Comparison of ENCODE assay signal across 9 mouse cellular contexts in the genomic region with DNA sequence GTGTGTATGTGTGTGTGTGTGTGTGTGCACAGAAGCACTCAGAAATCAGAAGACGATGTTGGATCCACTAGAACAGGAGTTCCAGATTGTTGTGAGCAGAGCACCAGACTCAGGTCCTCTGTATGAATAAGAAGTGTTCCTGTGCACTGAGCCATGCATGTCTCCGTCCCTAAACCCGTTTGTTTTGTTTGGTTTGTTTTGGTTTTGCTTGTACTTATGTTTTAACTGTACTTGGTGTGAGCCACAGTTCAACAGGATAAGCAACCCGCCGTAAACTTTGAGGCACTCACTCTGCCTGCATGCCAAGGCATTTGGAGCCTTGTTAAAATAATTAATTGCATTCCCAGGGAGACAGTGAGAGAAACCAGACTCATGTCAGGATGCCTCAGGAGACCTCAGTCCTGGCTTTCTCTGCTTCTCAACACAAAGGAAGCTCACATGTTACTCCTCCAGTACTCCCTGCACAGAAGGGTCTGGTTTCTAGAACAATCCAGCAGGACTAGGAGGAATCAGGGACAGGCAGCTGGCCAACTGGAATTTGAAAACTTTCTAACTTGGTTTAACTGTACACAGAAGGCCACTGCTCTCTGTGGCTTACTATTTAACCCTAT. TPM values are rescaled to one million over a fixed set of nuclear protein-coding genes. Genes with fewer than 3 reads are reported as not detected.
DNase-seq lines count a peak whose midpoint lies in the region; ATAC-seq and TF ChIP-seq lines count a peak whose summit lies in the region.
"Had no signal": no experiment of that assay in that cellular context is flagged by ENCODE, and none has a peak within 500 bp of the region (broad histone marks: within the 10 kb centered on the region; RNA-seq: fewer than 3 reads in every experiment).

No protein-coding gene starts in this region.

- peak; percentile 79 for ATAC-seq in heart, postnatal 0 days (ENCODE audit: insufficient read depth, low read depth)
- peak; percentile 85 for ATAC-seq in stomach, embryonic 15.5 days (ENCODE audit: insufficient read depth, low FRiP score, low read depth)
- ATAC-seq in forebrain, embryonic 13.5 days: no peak

- peak overlapping the region; percentile 85 for H3K27ac ChIP-seq in heart, postnatal 0 days (ENCODE audit: low read depth)
- H3K27ac ChIP-seq in stomach, embryonic 15.5 days: peak overlapping the region; percentile 92
- H3K27ac ChIP-seq in thymus, adult 2 months (ENCODE audit: control insufficient read depth, insufficient read depth, low read length): no peak overlapping the region
- no peak overlapping the region for H3K27ac ChIP-seq in forebrain, embryonic 13.5 days

- no peak overlapping the region for H3K4me2 ChIP-seq in heart, postnatal 0 days (ENCODE audit: low read depth, low read length)
- H3K4me2 ChIP-seq in stomach, embryonic 15.5 days: no peak overlapping the region
- no peak overlapping the region for H3K4me2 ChIP-seq in forebrain, embryonic 13.5 days

- H3K9ac ChIP-seq in heart, postnatal 0 days (replicated peaks; ENCODE audit: low read depth, low read length): no peak overlapping the region
- H3K9ac ChIP-seq in stomach, embryonic 15.5 days: no peak overlapping the region
- H3K9ac ChIP-seq in forebrain, embryonic 13.5 days: no peak overlapping the region

- no peaks in the 10 kb centered on the region for H3K27me3 ChIP-seq in heart, postnatal 0 days (ENCODE audit: control insufficient read depth, insufficient read depth, low read length)
- no peaks in the 10 kb centered on the region for H3K27me3 ChIP-seq in stomach, embryonic 15.5 days (replicated peaks)
- no peaks in the 10 kb centered on the region for H3K27me3 ChIP-seq in thymus, adult 2 months (ENCODE audit: control insufficient read depth, insufficient read depth, low read length)
- H3K27me3 ChIP-seq in forebrain, embryonic 13.5 days: no peaks in the 10 kb centered on the region

- H3K4me1 ChIP-seq in heart, postnatal 0 days (ENCODE audit: control insufficient read depth, insufficient read depth): peaks cover 32% of the 10 kb centered on the region
- peaks cover 27% of the 10 kb centered on the region for H3K4me1 ChIP-seq in stomach, embryonic 15.5 days
- no peaks in the 10 kb centered on the region for H3K4me1 ChIP-seq in thymus, adult 2 months (replicated peaks; ENCODE audit: control insufficient read depth, insufficient read depth, low read length)
- peaks cover 21% of the 10 kb centered on the region for H3K4me1 ChIP-seq in forebrain, embryonic 13.5 days

- H3K36me3 ChIP-seq in heart, postnatal 0 days (replicated peaks; ENCODE audit: control insufficient read depth, insufficient read depth, low read length): peaks cover 38% of the 10 kb centered on the region
- peaks cover 11% of the 10 kb centered on the region; the same call in 1 of the 2 replicates for H3K36me3 ChIP-seq in stomach, embryonic 15.5 days
- H3K36me3 ChIP-seq in thymus, adult 2 months (ENCODE audit: control insufficient read depth, insufficient read depth, low read length): no peaks in the 10 kb centered on the region
- H3K36me3 ChIP-seq in forebrain, embryonic 13.5 days (ENCODE audit: poor library complexity, severe bottlenecking): peaks cover 6% of the 10 kb centered on the region; the same call in 1 of the 2 replicates

- no peaks in the 10 kb centered on the region for H3K9me3 ChIP-seq in heart, postnatal 0 days (replicated peaks; ENCODE audit: control insufficient read depth, low read length)
- no peaks in the 10 kb centered on the region for H3K9me3 ChIP-seq in stomach, embryonic 15.5 days
- H3K9me3 ChIP-seq in forebrain, embryonic 13.5 days (replicated peaks): no peaks in the 10 kb centered on the region

- H3K4me3 ChIP-seq in heart, postnatal 0 days (ENCODE audit: low read depth, low read length): no peak overlapping the region
- no peak overlapping the region for H3K4me3 ChIP-seq in stomach, embryonic 15.5 days (replicated peaks)
- no peak overlapping the region for H3K4me3 ChIP-seq in thymus, adult 2 months (ENCODE audit: control insufficient read depth, insufficient read depth, low read length)
- H3K4me3 ChIP-seq in forebrain, embryonic 13.5 days: no peak overlapping the region
- H3K4me3 ChIP-seq: myocyte had no signal

- TF ChIP-seq EP300 in heart, postnatal 0 days (IDR thresholded peaks at IDR 0.05; ENCODE audit: low read depth): no peak

- WGBS in heart, postnatal 0 days: 14% methylated on average over 5 of the region's 5 CpGs
- 12% methylated on average over 5 of the region's 5 CpGs for WGBS in stomach, embryonic 15.5 days
- 64% methylated on average over 5 of the region's 5 CpGs for WGBS in thymus, adult 2 months
- 45% methylated on average over 5 of the region's 5 CpGs for WGBS in forebrain, embryonic 13.5 days

- TF ChIP-seq POLR2A in thymus, adult 2 months (IDR thresholded peaks at IDR 0.05; ENCODE audit: control insufficient read depth, extremely low read depth, insufficient read depth, low read length, poor library complexity): no peak

- DNase-seq in urinary bladder, postnatal 14 days (ENCODE audit: low spot score): peak; percentile 51
- DNase-seq in urinary bladder, postnatal 10 days (ENCODE audit: low spot score): no peak
- peak; percentile 81 for DNase-seq in heart, postnatal 0 days (ENCODE audit: low spot score)
- peak; percentile 60 to 69 for DNase-seq in kidney, postnatal 4 days
- no peak for DNase-seq in thymus, adult 2 months
- DNase-seq in adrenal gland, adult 8-10 months: no peak

- no peak for TF ChIP-seq CTCF in heart, postnatal 0 days (IDR thresholded peaks at IDR 0.05; ENCODE audit: low read depth)
- no peak for TF ChIP-seq CTCF in thymus, adult 2 months (IDR thresholded peaks at IDR 0.05; ENCODE audit: borderline replicate concordance, control insufficient read depth, extremely low read depth, insufficient read depth, low read length, poor library complexity)

RNA-seq across cellular contexts. Expression of gene A930033H14Rik, which starts 40.3 kb away (rescaled TPM):
- 1.5 and 1.7 TPM in 2 replicates for total RNA-seq in heart, postnatal 0 days (2014; rRNA removed; ENCODE audit: low replicate concordance)
- polyA plus RNA-seq in heart, postnatal 0 days (2015; fragmentation: Nextera tagmentation; extraction: Ambion mirVana): 2.2 and 2.3 TPM in 2 replicates
- polyA plus RNA-seq in stomach, embryonic 15.5 days (2015; fragmentation: Nextera tagmentation; extraction: Ambion mirVana): 2.7 TPM in 2 replicates
- polyA plus RNA-seq in thymus, adult 2 months (2012; rRNA removed): 0.28 and 0.34 TPM in 2 replicates
- 0.94 and 1.2 TPM in 2 replicates for polyA plus RNA-seq in forebrain, embryonic 13.5 days (2015; fragmentation: Nextera tagmentation; extraction: Ambion mirVana)
- 1 to 10 TPM; 2.0 to 4.5 (median 3.5) TPM for total RNA-seq in adrenal gland, adult 8-10 months (2022)

Comparison
In these comparisons a context has a peak if more than half of its experiments do, and no peak if none do; other contexts are left out.
1. DNase-seq: peak in urinary bladder, postnatal 14 days (single experiment), heart, postnatal 0 days (single experiment) and kidney, postnatal 4 days (2 of 2); none in urinary bladder, postnatal 10 days (single experiment), thymus, adult 2 months (single experiment) and adrenal gland, adult 8-10 months (single experiment).
2. H3K27ac ChIP-seq: peak in heart, postnatal 0 days (single experiment) and stomach, embryonic 15.5 days (single experiment); none in thymus, adult 2 months (single experiment) and forebrain, embryonic 13.5 days (single experiment).